Comparison of ENCODE assay signal across 13 mouse cellular contexts in the genomic region with DNA sequence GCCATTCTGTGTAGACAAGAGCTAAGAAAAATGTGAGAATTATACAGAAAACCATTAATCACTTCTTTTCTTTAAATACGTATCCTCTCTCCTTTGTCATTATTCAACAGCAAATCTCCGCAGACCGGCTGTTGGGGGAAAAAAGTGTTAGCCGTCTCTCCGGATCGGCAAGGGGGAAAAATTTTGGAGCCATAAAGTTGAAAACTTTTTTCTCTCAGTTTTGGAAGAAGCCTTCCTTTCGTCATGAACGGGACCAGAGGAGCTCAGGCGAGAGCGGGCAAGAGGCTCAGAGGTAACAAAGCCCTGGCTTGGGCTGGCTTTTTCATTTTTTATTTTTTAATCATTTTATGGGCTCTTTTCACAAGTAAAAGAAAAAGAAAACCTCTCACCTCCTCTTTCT. TPM values are rescaled to one million over a fixed set of nuclear protein-coding genes. Genes with fewer than 3 reads are reported as not detected.
DNase-seq lines count a peak whose midpoint lies in the region; ATAC-seq and TF ChIP-seq lines count a peak whose summit lies in the region.
"Had no signal": no experiment of that assay in that cellular context is flagged by ENCODE, and none has a peak within 500 bp of the region (broad histone marks: within the 10 kb centered on the region; RNA-seq: fewer than 3 reads in every experiment).

Gene Hoxb3, plus strand, starts transcription at position 173 of the 400 bp plus-strand sequence.

- ATAC-seq in lung, embryonic 14.5 days (ENCODE audit: insufficient read depth), result no peak
- ATAC-seq in hindbrain, embryonic 12.5 days (ENCODE audit: low FRiP score), result no peak
- ATAC-seq in neural tube, embryonic 15.5 days (ENCODE audit: low FRiP score), result no peak
- no peak for ATAC-seq in forebrain, postnatal 0 days
- ATAC-seq: forebrain, embryonic 15.5 days had no signal

- peak within 1 kb of the TSS; percentile 100 for H3K27ac ChIP-seq in lung, embryonic 14.5 days (ENCODE audit: low read depth)
- peak within 1 kb of the TSS; percentile 95 for H3K27ac ChIP-seq in hindbrain, embryonic 12.5 days
- peak within 1 kb of the TSS; percentile 99 for H3K27ac ChIP-seq in neural tube, embryonic 15.5 days (replicated peaks)
- H3K27ac ChIP-seq in forebrain, postnatal 0 days (ENCODE audit: low read depth, low read length), result no peak within 1 kb of the TSS
- H3K27ac ChIP-seq: forebrain, embryonic 15.5 days; macrophage had no signal

- peaks cover 12% of the 10 kb centered on the region; the same call in 1 of the 2 replicates for H3K36me3 ChIP-seq in lung, embryonic 14.5 days (ENCODE audit: insufficient read depth)
- no peaks in the 10 kb centered on the region for H3K36me3 ChIP-seq in hindbrain, embryonic 12.5 days
- no peaks in the 10 kb centered on the region for H3K36me3 ChIP-seq in neural tube, embryonic 15.5 days
- H3K36me3 ChIP-seq in forebrain, postnatal 0 days (ENCODE audit: insufficient read depth), result no peaks in the 10 kb centered on the region
- H3K36me3 ChIP-seq: forebrain, embryonic 15.5 days had no signal

- H3K9me3 ChIP-seq in lung, embryonic 14.5 days (ENCODE audit: low read depth, low read length), result no peaks in the 10 kb centered on the region
- H3K9me3 ChIP-seq in hindbrain, embryonic 12.5 days (replicated peaks), result no peaks in the 10 kb centered on the region
- H3K9me3 ChIP-seq in neural tube, embryonic 15.5 days (replicated peaks), result no peaks in the 10 kb centered on the region
- H3K9me3 ChIP-seq in forebrain, postnatal 0 days (ENCODE audit: low read length), result no peaks in the 10 kb centered on the region
- H3K9me3 ChIP-seq: forebrain, embryonic 15.5 days had no signal

- DNase-seq in lung, embryonic 14.5 days, result no peak
- no peak for DNase-seq in lung, postnatal 25 days (ENCODE audit: low spot score)
- DNase-seq in adrenal gland, postnatal 4 days (ENCODE audit: low spot score in 2 of 2), result no peak
- DNase-seq in forebrain, postnatal 0 days, result no peak
- no peak for DNase-seq in testis, postnatal 14 days (ENCODE audit: low spot score)
- no peak for DNase-seq in cerebellum, adult 9-11 months
- DNase-seq: cerebellum, adult 11-12 months; right cerebral cortex, adult 18-20 months had no signal

- 15% methylated on average over 10 of the region's 10 CpGs for WGBS in lung, embryonic 14.5 days
- 3% methylated on average over 10 of the region's 10 CpGs for WGBS in hindbrain, embryonic 12.5 days
- WGBS in neural tube, embryonic 15.5 days, result 15% methylated on average over 10 of the region's 10 CpGs
- WGBS in forebrain, postnatal 0 days, result 4% methylated on average over 10 of the region's 10 CpGs

- peaks cover 16% of the 10 kb centered on the region; the same call in 1 of the 2 replicates for H3K27me3 ChIP-seq in lung, embryonic 14.5 days (ENCODE audit: insufficient read depth, low read length)
- H3K27me3 ChIP-seq in hindbrain, embryonic 12.5 days, result peaks cover 98% of the 10 kb centered on the region
- H3K27me3 ChIP-seq in neural tube, embryonic 15.5 days (replicated peaks), result no peaks in the 10 kb centered on the region
- peaks cover 100% of the 10 kb centered on the region for H3K27me3 ChIP-seq in forebrain, postnatal 0 days (ENCODE audit: insufficient read depth, low read length)

- H3K4me3 ChIP-seq in lung, embryonic 14.5 days (ENCODE audit: low read depth, low read length), result peak within 1 kb of the TSS; percentile 72
- peak within 1 kb of the TSS; percentile 42 for H3K4me3 ChIP-seq in hindbrain, embryonic 12.5 days
- H3K4me3 ChIP-seq in neural tube, embryonic 15.5 days (replicated peaks), result peak within 1 kb of the TSS; percentile 60
- H3K4me3 ChIP-seq in forebrain, postnatal 0 days (ENCODE audit: low read depth, low read length), result no peak within 1 kb of the TSS
- H3K4me3 ChIP-seq: forebrain, embryonic 15.5 days had no signal

- peak within 1 kb of the TSS; percentile 84 for H3K4me2 ChIP-seq in lung, embryonic 14.5 days
- peak within 1 kb of the TSS; percentile 62 for H3K4me2 ChIP-seq in hindbrain, embryonic 12.5 days (replicated peaks)
- H3K4me2 ChIP-seq in neural tube, embryonic 15.5 days, result peak within 1 kb of the TSS; percentile 87
- H3K4me2 ChIP-seq in forebrain, postnatal 0 days (ENCODE audit: low read depth), result no peak within 1 kb of the TSS
- H3K4me2 ChIP-seq: forebrain, embryonic 15.5 days had no signal

- no peaks in the 10 kb centered on the region; the same call in 1 of the 2 replicates for H3K4me1 ChIP-seq in lung, embryonic 14.5 days (ENCODE audit: insufficient read depth)
- H3K4me1 ChIP-seq in hindbrain, embryonic 12.5 days, result 0 out of 2 replicates have a peak, but pooled peaks cover 6% of the 10 kb centered on the region
- peaks cover 86% of the 10 kb centered on the region for H3K4me1 ChIP-seq in neural tube, embryonic 15.5 days
- no peaks in the 10 kb centered on the region for H3K4me1 ChIP-seq in forebrain, postnatal 0 days (ENCODE audit: insufficient read depth)

- peak within 1 kb of the TSS; percentile 99 for H3K9ac ChIP-seq in lung, embryonic 14.5 days
- peak within 1 kb of the TSS; percentile 85 for H3K9ac ChIP-seq in hindbrain, embryonic 12.5 days
- H3K9ac ChIP-seq in neural tube, embryonic 15.5 days (replicated peaks), result peak within 1 kb of the TSS; percentile 78
- H3K9ac ChIP-seq in forebrain, postnatal 0 days, result no peak within 1 kb of the TSS
- H3K9ac ChIP-seq: forebrain, embryonic 15.5 days had no signal

- no peak for TF ChIP-seq CTCF in lung, embryonic 14.5 days (IDR thresholded peaks at IDR 0.05; ENCODE audit: low read depth)
- TF ChIP-seq CTCF in forebrain, postnatal 0 days (IDR thresholded peaks at IDR 0.05; ENCODE audit: low read depth), result no peak

RNA-seq across cellular contexts. Expression of gene Hoxb3, which starts in this region (rescaled TPM):
- 3.9 and 6.3 TPM in 2 replicates for polyA plus RNA-seq in lung, embryonic 14.5 days (2014; fragmentation: Nextera tagmentation; extraction: Ambion mirVana)
- total RNA-seq in adrenal gland, postnatal 4 days (2021), result 10 to 100 TPM; 40.5 to 44.5 TPM
- polyA plus RNA-seq in hindbrain, embryonic 12.5 days (2016; fragmentation: Nextera tagmentation; extraction: Ambion mirVana), result 15.3 and 19.3 TPM in 2 replicates
- polyA plus RNA-seq in neural tube, embryonic 15.5 days (2015; fragmentation: Nextera tagmentation; extraction: Ambion mirVana), result 8.0 and 12.6 TPM in 2 replicates
- not detected in 2 replicates for total RNA-seq in forebrain, postnatal 0 days (2014; rRNA removed)
- polyA plus RNA-seq in forebrain, postnatal 0 days (2015; fragmentation: Nextera tagmentation; extraction: Ambion mirVana), result not detected in 2 replicates
- total RNA-seq: left cerebral cortex, postnatal 14 days had no signal
- polyA plus RNA-seq: forebrain, embryonic 15.5 days had no signal

Comparison
In these comparisons a context has a peak if more than half of its experiments do, and no peak if none do; other contexts are left out.
1. RNA of gene Hoxb3 (total RNA-seq): 40.5 to 44.5 TPM in adrenal gland, postnatal 4 days; not detected in forebrain, postnatal 0 days; every median in the first group is over 10 times any median in the second.